In the genomic region with DNA sequence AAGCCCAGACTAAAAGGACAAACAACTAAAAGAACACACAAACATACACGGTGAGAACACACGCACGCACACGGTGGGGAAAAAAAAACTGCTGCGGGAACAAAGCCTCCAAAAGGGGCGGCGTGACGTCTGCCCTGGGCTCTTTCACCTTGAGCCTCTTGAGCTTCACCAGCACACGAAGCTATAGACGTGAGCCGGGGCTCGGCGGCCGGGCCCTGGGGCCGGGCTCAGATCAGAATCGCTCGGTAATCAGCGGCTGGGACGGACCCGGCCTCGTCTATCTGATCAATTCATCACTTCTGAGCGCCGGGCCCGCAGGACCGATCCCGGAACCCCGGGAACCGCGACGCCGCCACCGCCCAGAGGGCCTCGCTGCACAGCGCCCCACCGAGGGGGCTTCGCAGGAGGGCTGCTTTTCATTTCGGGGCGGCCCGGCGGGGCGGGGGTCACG, we compare ENCODE assay signal across 8 mouse cellular contexts. TPM values are rescaled to one million over a fixed set of nuclear protein-coding genes. Genes with fewer than 3 reads are reported as not detected.
DNase-seq lines count a peak whose midpoint lies in the region; ATAC-seq and TF ChIP-seq lines count a peak whose summit lies in the region.

No protein-coding gene starts in this region.

- H3ac ChIP-seq in myocyte (ENCODE audit: control insufficient read depth, insufficient read length), result peak overlapping the region; percentile 44

- H3K36me3 ChIP-seq in thymus, adult 2 months (ENCODE audit: control insufficient read depth, insufficient read depth, low read length), result peaks cover 6% of the 10 kb centered on the region; the same call in 1 of the 2 replicates
- peaks cover 23% of the 10 kb centered on the region for H3K36me3 ChIP-seq in forebrain, embryonic 14.5 days (ENCODE audit: control insufficient read depth, insufficient read depth, low read length)
- peaks cover 15% of the 10 kb centered on the region for H3K36me3 ChIP-seq in myocyte (ENCODE audit: control insufficient read depth, insufficient read depth)

- 1% methylated on average over 41 of the region's 42 CpGs for WGBS in thymus, adult 2 months
- WGBS in forebrain, embryonic 14.5 days, result 1% methylated on average over 42 of the region's 42 CpGs

- peak overlapping the region; percentile 99 for H3K9ac ChIP-seq in forebrain, embryonic 14.5 days (ENCODE audit: low read length)

- DNase-seq in embryo, embryonic 10 days (ENCODE audit: low spot score), result peak; percentile 40
- DNase-seq in embryo, embryonic 9.5 days (ENCODE audit: extremely low spot score), result no peak
- DNase-seq in thymus, adult 2 months, result no peak
- DNase-seq in thymus, postnatal 10 days (ENCODE audit: low spot score in 2 of 2), result no peak
- no peak for DNase-seq in forebrain, embryonic 14.5 days (ENCODE audit: low spot score)
- peak; percentile 61 for DNase-seq in liver

- H3K4me1 ChIP-seq in thymus, adult 2 months (replicated peaks; ENCODE audit: control insufficient read depth, insufficient read depth, low read length), result no peaks in the 10 kb centered on the region
- peaks cover 5% of the 10 kb centered on the region; the same call in 1 of the 2 replicates for H3K4me1 ChIP-seq in forebrain, embryonic 14.5 days (ENCODE audit: control insufficient read depth, insufficient read depth, low read length)

- no peaks in the 10 kb centered on the region for H3K27me3 ChIP-seq in thymus, adult 2 months (ENCODE audit: control insufficient read depth, insufficient read depth, low read length)
- H3K27me3 ChIP-seq in forebrain, embryonic 14.5 days (replicated peaks; ENCODE audit: control insufficient read depth, insufficient read depth, low read length), result no peaks in the 10 kb centered on the region
- no peaks in the 10 kb centered on the region for H3K27me3 ChIP-seq in myocyte (ENCODE audit: control insufficient read depth, insufficient read depth, insufficient read length)

- no peaks in the 10 kb centered on the region for H3K79me2 ChIP-seq in myocyte (ENCODE audit: control insufficient read depth, insufficient read depth)

- no peak for TF ChIP-seq POLR2A in thymus, adult 2 months (IDR thresholded peaks at IDR 0.05; ENCODE audit: control insufficient read depth, extremely low read depth, insufficient read depth, low read length, poor library complexity)
- no peak for TF ChIP-seq POLR2A in myocyte (IDR thresholded peaks at IDR 0.05; ENCODE audit: insufficient read length, low read depth)

- peak overlapping the region; percentile 72 for H3K4me3 ChIP-seq in thymus, adult 2 months (ENCODE audit: control insufficient read depth, insufficient read depth, low read length)
- peak overlapping the region; percentile 87 for H3K4me3 ChIP-seq in forebrain, embryonic 14.5 days (ENCODE audit: low read depth, low read length)
- H3K4me3 ChIP-seq in myocyte, result peak overlapping the region; percentile 43

- H3K27ac ChIP-seq in thymus, adult 2 months (ENCODE audit: control insufficient read depth, insufficient read depth, low read length), result peak overlapping the region; percentile 57
- peak overlapping the region; percentile 92 for H3K27ac ChIP-seq in forebrain, embryonic 14.5 days (ENCODE audit: low read depth, low read length)

- H3K4me2 ChIP-seq in forebrain, embryonic 14.5 days (ENCODE audit: low read length), result peak overlapping the region; percentile 77
- peak overlapping the region; percentile 69 for H3K4me2 ChIP-seq in myocyte (ENCODE audit: low read depth)

- ATAC-seq in forebrain, embryonic 14.5 days, result peak; percentile 74
- ATAC-seq in granulocyte monocyte progenitor cell, adult 5-6 weeks (replicated peaks; ENCODE audit: poor library complexity, severe bottlenecking), result no peak; the same call in 1 of the 2 replicates

- no peaks in the 10 kb centered on the region for H3K9me3 ChIP-seq in forebrain, embryonic 14.5 days (replicated peaks; ENCODE audit: control insufficient read depth, low read length)

- no peak for TF ChIP-seq CTCF in thymus, adult 2 months (IDR thresholded peaks at IDR 0.05; ENCODE audit: borderline replicate concordance, control insufficient read depth, extremely low read depth, insufficient read depth, low read length, poor library complexity)

TF ChIP-seq in myocyte, 11 proteins besides CTCF, POLR2A, EP300 and RAD21:
- TF ChIP-seq MYOG (IDR thresholded peaks at IDR 0.05; ENCODE audit: control insufficient read depth in 1 of 3, insufficient read depth in 1 of 3, insufficient read length in 2 of 3, low read depth in 2 of 3) (no peak), E2F4 (IDR thresholded peaks at IDR 0.05; ENCODE audit: insufficient read depth) (no peak), SRF (IDR thresholded peaks at IDR 0.05; ENCODE audit: control insufficient read depth, insufficient read length, low read depth) (no peak), REST (IDR thresholded peaks at IDR 0.05; ENCODE audit: insufficient read depth, insufficient read length) (no peak), POLR2AphosphoS2 (IDR thresholded peaks at IDR 0.05; ENCODE audit: insufficient read length, low read depth) (no peak), TCF12 (IDR thresholded peaks at IDR 0.05; ENCODE audit: insufficient read depth, poor library complexity, severe bottlenecking) (no peak), MAX (IDR thresholded peaks at IDR 0.05; ENCODE audit: low read depth) (no peak), TCF3 (IDR thresholded peaks at IDR 0.05; ENCODE audit: insufficient read length, low read depth) (no peak), USF1 (IDR thresholded peaks at IDR 0.05; ENCODE audit: low read depth) (no peak), CEBPB (IDR thresholded peaks at IDR 0.05; ENCODE audit: insufficient read depth, poor library complexity, severe bottlenecking) (no peak), MYOD1 (IDR thresholded peaks at IDR 0.05; ENCODE audit: control insufficient read depth in 1 of 3, insufficient read length in 2 of 3, low read depth in 2 of 3) (no peak)

RNA-seq across cellular contexts. Expression of a gene that starts 8.1 kb away (rescaled TPM):
- polyA plus RNA-seq in thymus, adult 2 months (2012; rRNA removed), result 5.2 TPM in 2 replicates
- 56.3 and 62.0 TPM in 2 replicates for polyA plus RNA-seq in forebrain, embryonic 14.5 days (2014; fragmentation: Nextera tagmentation; extraction: Ambion mirVana)
- polyA plus RNA-seq in myocyte (2012; fragmentation: generic; extraction: Trizol), result 21.7 TPM
- 6.8 and 11.4 TPM in 2 replicates for total RNA-seq in granulocyte monocyte progenitor cell, adult 5-6 weeks (2014; fragmentation: Nextera tagmentation)
- 32.8 and 34.7 TPM in 2 replicates for total RNA-seq in granulocyte monocyte progenitor cell, adult 5-6 weeks (2017)

RNA-seq across cellular contexts. Expression of a gene that starts 17.4 kb away (rescaled TPM):
- 3.0 and 4.5 TPM in 2 replicates for polyA plus RNA-seq in thymus, adult 2 months (2012; rRNA removed)
- 51.8 and 54.1 TPM in 2 replicates for polyA plus RNA-seq in forebrain, embryonic 14.5 days (2014; fragmentation: Nextera tagmentation; extraction: Ambion mirVana)
- 19.9 TPM for polyA plus RNA-seq in myocyte (2012; fragmentation: generic; extraction: Trizol)
- total RNA-seq in granulocyte monocyte progenitor cell, adult 5-6 weeks (2014; fragmentation: Nextera tagmentation), result 13.8 and 16.5 TPM in 2 replicates
- 13.3 and 21.7 TPM in 2 replicates for total RNA-seq in granulocyte monocyte progenitor cell, adult 5-6 weeks (2017)

RNA-seq across cellular contexts. Expression of a gene that starts 17.8 kb away (rescaled TPM):
- 1.7 and 1.8 TPM in 2 replicates for polyA plus RNA-seq in thymus, adult 2 months (2012; rRNA removed)
- 8.7 and 12.2 TPM in 2 replicates for polyA plus RNA-seq in forebrain, embryonic 14.5 days (2014; fragmentation: Nextera tagmentation; extraction: Ambion mirVana)
- 0.05 TPM for polyA plus RNA-seq in myocyte (2012; fragmentation: generic; extraction: Trizol)
- total RNA-seq in granulocyte monocyte progenitor cell, adult 5-6 weeks (2014; fragmentation: Nextera tagmentation), result 0.15 TPM in 1 of 2 replicates, not detected in the other
- 0.13 TPM in 1 of 2 replicates, not detected in the other for total RNA-seq in granulocyte monocyte progenitor cell, adult 5-6 weeks (2017)

RNA-seq across cellular contexts. Expression of a gene that starts 20.2 kb away (rescaled TPM):
- polyA plus RNA-seq in thymus, adult 2 months (2012; rRNA removed), result 0.16 TPM in 1 of 2 replicates, not detected in the other
- polyA plus RNA-seq in forebrain, embryonic 14.5 days (2014; fragmentation: Nextera tagmentation; extraction: Ambion mirVana), result 1.3 and 2.0 TPM in 2 replicates
- polyA plus RNA-seq in myocyte (2012; fragmentation: generic; extraction: Trizol), result 0.76 TPM
- total RNA-seq in granulocyte monocyte progenitor cell, adult 5-6 weeks (2014; fragmentation: Nextera tagmentation), result not detected in 2 replicates
- not detected in 2 replicates for total RNA-seq in granulocyte monocyte progenitor cell, adult 5-6 weeks (2017)

RNA-seq across cellular contexts. Expression of a gene that starts 36.9 kb away (rescaled TPM):
- 7.8 and 8.3 TPM in 2 replicates for polyA plus RNA-seq in thymus, adult 2 months (2012; rRNA removed)
- 87.8 and 112 TPM in 2 replicates for polyA plus RNA-seq in forebrain, embryonic 14.5 days (2014; fragmentation: Nextera tagmentation; extraction: Ambion mirVana)
- 5.2 TPM for polyA plus RNA-seq in myocyte (2012; fragmentation: generic; extraction: Trizol)
- 2.5 and 2.8 TPM in 2 replicates for total RNA-seq in granulocyte monocyte progenitor cell, adult 5-6 weeks (2014; fragmentation: Nextera tagmentation)
- total RNA-seq in granulocyte monocyte progenitor cell, adult 5-6 weeks (2017), result 4.4 and 6.6 TPM in 2 replicates

Comparison
In these comparisons a context has a peak if more than half of its experiments do, and no peak if none do; other contexts are left out.
1. DNase-seq: peak in embryo, embryonic 10 days (single experiment) and liver (single experiment); none in embryo, embryonic 9.5 days (single experiment), thymus, adult 2 months (single experiment), thymus, postnatal 10 days (0 of 2) and forebrain, embryonic 14.5 days (single experiment).
2. Peak in every context shown above with its lines, with median percentiles within 50 percentile points of each other: H3K4me3 ChIP-seq.